23 mouse cellular contexts compared by ENCODE assay signal in the genomic region with DNA sequence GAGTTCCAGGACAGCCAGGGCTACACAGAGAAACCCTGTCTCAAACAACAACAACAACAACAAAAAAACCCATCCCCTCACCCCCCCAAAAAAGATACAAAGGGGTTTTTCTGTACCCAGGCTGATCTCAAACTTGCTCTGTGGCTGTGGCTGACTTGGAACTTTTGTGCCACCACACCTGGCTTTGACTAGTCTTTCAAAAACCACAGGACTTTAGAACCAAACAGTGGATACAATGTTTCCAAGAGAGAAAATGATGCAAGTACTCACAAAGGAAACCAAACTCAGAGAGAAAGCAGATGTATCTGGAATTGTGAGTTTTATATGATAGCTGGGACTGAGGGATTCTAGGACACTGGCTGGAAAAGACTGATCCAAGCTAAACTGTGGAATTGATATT. TPM values are rescaled to one million over a fixed set of nuclear protein-coding genes. Genes with fewer than 3 reads are reported as not detected.
A peak's percentile ranks its signal among the peaks of the same experiment; 100 is the strongest.
DNase-seq lines count a peak whose midpoint lies in the region; ATAC-seq and TF ChIP-seq lines count a peak whose summit lies in the region.
"Had no signal": no experiment of that assay in that cellular context is flagged by ENCODE, and none has a peak within 500 bp of the region (broad histone marks: within the 10 kb centered on the region; RNA-seq: fewer than 3 reads in every experiment).

No protein-coding gene starts in this region.

- H3K36me3 ChIP-seq in liver, adult 2 months (ENCODE audit: control insufficient read depth, insufficient read depth, low read length) = no peaks in the 10 kb centered on the region
- no peaks in the 10 kb centered on the region for H3K36me3 ChIP-seq in liver, postnatal 0 days (replicated peaks; ENCODE audit: insufficient read depth, low read length)
- no peaks in the 10 kb centered on the region for H3K36me3 ChIP-seq in midbrain, embryonic 11.5 days (ENCODE audit: control insufficient read depth, insufficient read depth, low read length)
- H3K36me3 ChIP-seq in midbrain, postnatal 0 days (ENCODE audit: insufficient read depth, low read length) = no peaks in the 10 kb centered on the region
- H3K36me3 ChIP-seq: embryonic facial prominence, embryonic 13.5 days; embryonic facial prominence, embryonic 15.5 days; forebrain, embryonic 10.5 days; forebrain, embryonic 12.5 days had no signal

- peak overlapping the region; percentile 70 for H3K27ac ChIP-seq in liver, adult 2 months (replicated peaks; ENCODE audit: insufficient read depth, low read depth, low read length)
- no peak overlapping the region for H3K27ac ChIP-seq in liver, postnatal 0 days (ENCODE audit: low read depth)
- H3K27ac ChIP-seq in midbrain, embryonic 11.5 days (ENCODE audit: low read depth, low read length) = no peak overlapping the region
- no peak overlapping the region for H3K27ac ChIP-seq in midbrain, postnatal 0 days (ENCODE audit: low read depth, low read length)
- H3K27ac ChIP-seq: embryonic facial prominence, embryonic 13.5 days; embryonic facial prominence, embryonic 15.5 days; forebrain, embryonic 10.5 days; forebrain, embryonic 12.5 days had no signal

- H3K9me3 ChIP-seq in liver, postnatal 0 days (ENCODE audit: low read length) = no peaks in the 10 kb centered on the region
- no peaks in the 10 kb centered on the region for H3K9me3 ChIP-seq in midbrain, embryonic 11.5 days (ENCODE audit: control insufficient read depth, low read length)
- no peaks in the 10 kb centered on the region for H3K9me3 ChIP-seq in midbrain, postnatal 0 days (ENCODE audit: low read length)
- H3K9me3 ChIP-seq: embryonic facial prominence, embryonic 13.5 days; embryonic facial prominence, embryonic 15.5 days; forebrain, embryonic 10.5 days; forebrain, embryonic 12.5 days had no signal

- peaks cover 10% of the 10 kb centered on the region for H3K4me1 ChIP-seq in liver, adult 2 months (ENCODE audit: control insufficient read depth, insufficient read depth, low read length)
- H3K4me1 ChIP-seq in liver, postnatal 0 days (ENCODE audit: insufficient read depth) = no peaks in the 10 kb centered on the region
- H3K4me1 ChIP-seq in midbrain, embryonic 11.5 days (ENCODE audit: control insufficient read depth, insufficient read depth, low read length) = no peaks in the 10 kb centered on the region
- H3K4me1 ChIP-seq in midbrain, postnatal 0 days (ENCODE audit: insufficient read depth, low read length) = no peaks in the 10 kb centered on the region
- H3K4me1 ChIP-seq: embryonic facial prominence, embryonic 13.5 days; embryonic facial prominence, embryonic 15.5 days; forebrain, embryonic 10.5 days; forebrain, embryonic 12.5 days had no signal

- no peaks in the 10 kb centered on the region for H3K79me2 ChIP-seq in liver, adult 2 months (ENCODE audit: control insufficient read depth, insufficient read depth, low read length)

- no peaks in the 10 kb centered on the region for H3K27me3 ChIP-seq in liver, adult 2 months (ENCODE audit: control insufficient read depth, insufficient read depth, low read length)
- 0 out of 2 replicates have a peak, but pooled peaks cover 7% of the 10 kb centered on the region for H3K27me3 ChIP-seq in liver, postnatal 0 days (ENCODE audit: insufficient read depth, low read length)
- H3K27me3 ChIP-seq in midbrain, embryonic 11.5 days (ENCODE audit: control insufficient read depth, insufficient read depth, low read length) = no peaks in the 10 kb centered on the region
- H3K27me3 ChIP-seq in midbrain, postnatal 0 days (ENCODE audit: insufficient read depth, low read length) = no peaks in the 10 kb centered on the region
- H3K27me3 ChIP-seq: embryonic facial prominence, embryonic 15.5 days had no signal

- H3K4me3 ChIP-seq in liver, adult 2 months (ENCODE audit: insufficient read depth, low read depth, low read length) = no peak overlapping the region
- H3K4me3 ChIP-seq in liver, postnatal 0 days (ENCODE audit: low read depth, low read length) = no peak overlapping the region
- no peak overlapping the region for H3K4me3 ChIP-seq in midbrain, embryonic 11.5 days (ENCODE audit: low read depth, low read length)
- H3K4me3 ChIP-seq in midbrain, postnatal 0 days (ENCODE audit: low read depth, low read length) = no peak overlapping the region
- H3K4me3 ChIP-seq: embryonic facial prominence, embryonic 13.5 days; embryonic facial prominence, embryonic 15.5 days; erythroblast, embryonic 14.5 days; forebrain, embryonic 10.5 days; forebrain, embryonic 12.5 days had no signal

- no peak overlapping the region for H3K9ac ChIP-seq in liver, adult 2 months (ENCODE audit: low read depth, low read length)
- H3K9ac ChIP-seq in liver, postnatal 0 days (replicated peaks) = no peak overlapping the region
- no peak overlapping the region for H3K9ac ChIP-seq in midbrain, embryonic 11.5 days (ENCODE audit: low read length)
- H3K9ac ChIP-seq in midbrain, postnatal 0 days (replicated peaks; ENCODE audit: low read length, poor library complexity, severe bottlenecking) = no peak overlapping the region
- H3K9ac ChIP-seq: embryonic facial prominence, embryonic 13.5 days; embryonic facial prominence, embryonic 15.5 days; forebrain, embryonic 12.5 days had no signal

- no peak for TF ChIP-seq CTCF in liver, adult 2 months (IDR thresholded peaks at IDR 0.05; ENCODE audit: low read depth, low read length)
- no peak for TF ChIP-seq CTCF in liver, postnatal 0 days (IDR thresholded peaks at IDR 0.05; ENCODE audit: low read depth)
- no peak for TF ChIP-seq CTCF in midbrain, postnatal 0 days (IDR thresholded peaks at IDR 0.05)

- TF ChIP-seq EP300 in liver, postnatal 0 days (IDR thresholded peaks at IDR 0.05; ENCODE audit: low read depth) = no peak

- no peak for ATAC-seq in liver, postnatal 0 days
- no peak for ATAC-seq in midbrain, embryonic 11.5 days (ENCODE audit: low FRiP score)
- ATAC-seq in midbrain, postnatal 0 days (ENCODE audit: low FRiP score) = no peak
- ATAC-seq: forebrain, embryonic 14.5 days; forebrain, embryonic 16.5 days had no signal

- no peak overlapping the region for H3K4me2 ChIP-seq in liver, postnatal 0 days (ENCODE audit: low read depth, low read length)
- no peak overlapping the region for H3K4me2 ChIP-seq in midbrain, embryonic 11.5 days
- H3K4me2 ChIP-seq in midbrain, postnatal 0 days (ENCODE audit: low read depth, low read length, poor library complexity, severe bottlenecking) = no peak overlapping the region
- H3K4me2 ChIP-seq: embryonic facial prominence, embryonic 13.5 days; embryonic facial prominence, embryonic 15.5 days; forebrain, embryonic 12.5 days had no signal

- TF ChIP-seq POLR2A in liver, adult 2 months (IDR thresholded peaks at IDR 0.05; ENCODE audit: extremely low read depth, insufficient read depth, low read length) = no peak

- DNase-seq in liver, adult 2 months (ENCODE audit: extremely low read depth, low read depth, low spot score) = peak; percentile 89
- DNase-seq in liver, postnatal 0 days = no peak
- DNase-seq in midbrain, embryonic 11.5 days (ENCODE audit: low spot score, missing footprints) = peak; percentile 8
- DNase-seq in midbrain, postnatal 0 days (ENCODE audit: low spot score) = no peak
- DNase-seq: adrenal gland, adult 2 months; adrenal gland, postnatal 10 days; adrenal gland, postnatal 25 days; cerebellum, adult 11 months; cerebellum, adult 18-20 months; cerebellum, adult 8-10 months; cerebellum, adult 9-11 months; cerebellum, postnatal 14 days; cerebellum, postnatal 36 days; embryo, embryonic 11 days had no signal

RNA-seq across cellular contexts. Expression of a gene that starts 7.0 kb away (rescaled TPM):
- total RNA-seq in liver, adult 2 months (2014; rRNA removed) = 0.67 and 9.8 TPM in 2 replicates
- polyA plus RNA-seq in liver, adult 2 months (2012; rRNA removed) = 2.6 and 3.7 TPM in 2 replicates
- polyA plus RNA-seq in liver, postnatal 0 days (2015; fragmentation: Nextera tagmentation; extraction: Ambion mirVana) = 0.24 and 0.26 TPM in 2 replicates
- not detected in 2 replicates for polyA plus RNA-seq in midbrain, embryonic 11.5 days (2014; fragmentation: Nextera tagmentation; extraction: Ambion mirVana)
- total RNA-seq in midbrain, postnatal 0 days (2014; rRNA removed) = 0.05 TPM in 1 of 2 replicates, not detected in the other
- 0.21 and 0.32 TPM in 2 replicates for polyA plus RNA-seq in midbrain, postnatal 0 days (2015; fragmentation: Nextera tagmentation; extraction: Ambion mirVana)
- total RNA-seq: common myeloid progenitor, adult 5-6 weeks had no signal
- polyA plus RNA-seq: brain, embryonic 14.5 days; erythroblast, embryonic 14.5 days; forebrain, embryonic 12.5 days; forebrain, embryonic 14.5 days; forebrain, embryonic 16.5 days had no signal

RNA-seq across cellular contexts. Expression of a gene that starts 23.5 kb away (rescaled TPM):
- total RNA-seq in liver, adult 2 months (2014; rRNA removed) = not detected in 2 replicates
- not detected in 2 replicates for polyA plus RNA-seq in liver, adult 2 months (2012; rRNA removed)
- polyA plus RNA-seq in liver, postnatal 0 days (2015; fragmentation: Nextera tagmentation; extraction: Ambion mirVana) = 0.19 TPM in 1 of 2 replicates, not detected in the other
- polyA plus RNA-seq in midbrain, embryonic 11.5 days (2014; fragmentation: Nextera tagmentation; extraction: Ambion mirVana) = 0.18 and 0.39 TPM in 2 replicates
- 1.9 and 3.1 TPM in 2 replicates for total RNA-seq in midbrain, postnatal 0 days (2014; rRNA removed)
- polyA plus RNA-seq in midbrain, postnatal 0 days (2015; fragmentation: Nextera tagmentation; extraction: Ambion mirVana) = 2.5 and 2.7 TPM in 2 replicates
- total RNA-seq: adrenal gland, adult 2 months; adrenal gland, postnatal 25 days; common myeloid progenitor, adult 5-6 weeks had no signal
- polyA plus RNA-seq: adrenal gland, adult 2 months; erythroblast, embryonic 14.5 days; forebrain, embryonic 14.5 days; forebrain, embryonic 16.5 days had no signal

RNA-seq across cellular contexts. Expression of a gene that starts 27.7 kb away (rescaled TPM):
- total RNA-seq in liver, adult 2 months (2014; rRNA removed) = 25.0 and 25.7 TPM in 2 replicates
- polyA plus RNA-seq in liver, adult 2 months (2012; rRNA removed) = 49.3 and 58.1 TPM in 2 replicates
- 9.8 and 12.0 TPM in 2 replicates for polyA plus RNA-seq in liver, postnatal 0 days (2015; fragmentation: Nextera tagmentation; extraction: Ambion mirVana)
- 36.6 and 42.6 TPM in 2 replicates for polyA plus RNA-seq in midbrain, embryonic 11.5 days (2014; fragmentation: Nextera tagmentation; extraction: Ambion mirVana)
- 59.8 and 60.9 TPM in 2 replicates for total RNA-seq in midbrain, postnatal 0 days (2014; rRNA removed)
- 42.8 and 51.6 TPM in 2 replicates for polyA plus RNA-seq in midbrain, postnatal 0 days (2015; fragmentation: Nextera tagmentation; extraction: Ambion mirVana)

RNA-seq across cellular contexts. Expression of a gene that starts 49.0 kb away (rescaled TPM):
- 3.4 and 3.8 TPM in 2 replicates for total RNA-seq in liver, adult 2 months (2014; rRNA removed)
- 5.6 and 7.3 TPM in 2 replicates for polyA plus RNA-seq in liver, adult 2 months (2012; rRNA removed)
- 23.1 and 26.9 TPM in 2 replicates for polyA plus RNA-seq in liver, postnatal 0 days (2015; fragmentation: Nextera tagmentation; extraction: Ambion mirVana)
- polyA plus RNA-seq in midbrain, embryonic 11.5 days (2014; fragmentation: Nextera tagmentation; extraction: Ambion mirVana) = 115 and 117 TPM in 2 replicates
- total RNA-seq in midbrain, postnatal 0 days (2014; rRNA removed) = 26.0 and 35.5 TPM in 2 replicates
- polyA plus RNA-seq in midbrain, postnatal 0 days (2015; fragmentation: Nextera tagmentation; extraction: Ambion mirVana) = 55.7 and 63.5 TPM in 2 replicates

Comparison
In these comparisons a context has a peak if more than half of its experiments do, and no peak if none do; other contexts are left out.
1. DNase-seq: peak in liver, adult 2 months (single experiment) and midbrain, embryonic 11.5 days (single experiment); none in liver, postnatal 0 days (single experiment) and midbrain, postnatal 0 days (single experiment).